Mouse (Mus musculus) embryonic fibroblast, embryonic 13.5 days (primary cell): ENCODE measurements around the gene Sfmbt1.

Experiments
- CTCF ChIP-seq: IDR thresholded peaks from 2 replicates; pipeline ENCODE4 v1.5.1; 2011; ENCODE audit warnings: mild to moderate bottlenecking, control low read depth, low read length, moderate library complexity, borderline replicate concordance; ENCODE audit not compliant: insufficient read depth
- POLR2A ChIP-seq: IDR thresholded peaks from 2 replicates; pipeline ENCODE4 v1.6.1; 2011; ENCODE audit warnings: low read depth, mild to moderate bottlenecking, control low read depth, low read length, moderate library complexity

DNA sequence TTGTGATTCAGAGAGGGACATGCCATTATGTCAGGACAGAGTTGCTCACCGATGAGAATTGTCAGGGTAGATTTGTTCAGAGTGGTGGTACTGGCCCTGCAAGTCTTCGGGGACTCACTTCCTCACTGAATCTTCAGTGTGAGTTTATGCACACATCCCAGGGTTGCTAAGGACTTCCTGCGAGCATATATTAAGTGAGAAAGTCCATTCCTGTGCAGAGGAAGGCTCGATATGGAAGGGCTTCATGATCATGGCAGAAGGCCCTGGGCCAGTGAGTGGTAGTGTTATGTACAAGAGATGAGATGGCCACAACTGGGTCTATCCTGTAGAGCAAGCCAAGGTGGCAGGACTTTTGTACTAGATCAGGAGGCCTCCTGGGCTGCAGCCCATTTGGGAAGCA is 112.8 kb downstream of the Sfmbt1 start:
- TF ChIP-seq CTCF (no peak), POLR2A (no peak)
